Mouse (Mus musculus) megakaryocyte, embryonic 14.5 days (primary cell): Measurements from ENCODE around the gene Slc2a1.

Experiments
- FLI1 ChIP-seq: IDR thresholded peaks from 2 replicates; pipeline ENCODE4 v1.6.1; 2012; ENCODE audit warnings: low read length, inconsistent platforms, mixed read lengths
- GATA1 ChIP-seq: IDR thresholded peaks from 3 replicates; pipeline ENCODE4 v1.6.1; 2012; ENCODE audit warnings: mixed read lengths, low read length, inconsistent platforms, borderline replicate concordance

DNA sequence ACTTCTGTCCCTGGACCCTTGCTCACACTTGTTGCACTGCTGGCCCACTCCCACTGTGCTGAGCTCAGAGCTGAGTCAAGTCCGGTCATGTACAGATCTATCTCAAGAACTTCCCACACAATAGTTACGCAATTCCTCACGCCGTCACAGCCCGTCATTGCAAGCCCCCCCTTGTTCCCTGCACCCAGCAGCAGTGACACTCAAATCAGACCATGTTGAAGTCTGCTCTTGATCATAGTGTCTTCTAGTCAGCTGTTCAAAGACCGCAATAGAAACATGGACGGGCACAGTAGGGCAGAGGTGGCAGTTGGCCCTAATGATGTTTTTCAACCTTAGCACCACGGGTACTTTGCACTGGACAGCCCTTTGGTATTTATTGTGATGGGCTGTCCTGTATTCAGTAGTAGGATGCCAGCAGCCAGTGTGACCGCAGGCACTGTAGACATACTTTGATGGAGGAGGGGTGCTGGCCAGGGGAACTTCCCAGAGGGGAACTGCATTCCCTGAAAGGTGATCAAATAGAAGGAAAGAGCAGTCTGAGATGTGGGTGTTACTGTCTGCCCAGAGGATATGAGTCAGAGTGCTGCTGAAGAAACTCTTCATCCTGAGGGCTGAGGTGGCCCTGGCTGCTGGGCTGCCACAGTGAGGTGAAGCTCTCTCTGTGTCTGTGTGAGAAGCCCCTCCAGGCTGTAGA is 17.2 kb downstream of the Slc2a1 start:
- TF ChIP-seq GATA1 (no peak), FLI1 (no peak)
